Mouse (Mus musculus) embryonic facial prominence, embryonic 13.5 days (tissue): Measurements from ENCODE around the gene Adamtsl5. TPM values are rescaled to one million over a fixed set of nuclear protein-coding genes. Genes with fewer than 3 reads are reported as not detected.

Experiments used
- ATAC-seq: fragments of 200-750 bp; cut with Nextera tagmentation; 2 replicates; pipeline ENCODE4 v1.8.0; 2017; ENCODE audit warnings: low read depth; ENCODE audit not compliant: insufficient number of reproducible peaks, insufficient read depth, low FRiP score, low TSS enrichment
- H3K27ac ChIP-seq: fragments of 300-500 bp; sonication (generic); 2 replicates; pipeline ENCODE4 v1.5.1; 2015; ENCODE audit warnings: moderate library complexity, mild to moderate bottlenecking, inconsistent platforms
- H3K27me3 ChIP-seq: fragments of 300-500 bp; sonication (generic); 2 replicates; pipeline ENCODE4 v1.6.1; 2015; ENCODE audit warnings: mild to moderate bottlenecking, inconsistent platforms
- H3K36me3 ChIP-seq: fragments of 300-500 bp; sonication (generic); 2 replicates; pipeline ENCODE4 v1.6.1; 2015; ENCODE audit warnings: mild to moderate bottlenecking, inconsistent platforms
- H3K4me1 ChIP-seq: fragments of 300-500 bp; sonication (generic); 2 replicates; pipeline ENCODE4 v1.6.1; 2015; ENCODE audit warnings: inconsistent platforms
- H3K4me2 ChIP-seq: fragments of 300-500 bp; sonication (generic); 2 replicates; pipeline ENCODE4 v1.6.1; 2015; ENCODE audit warnings: moderate library complexity, mild to moderate bottlenecking, inconsistent platforms
- H3K4me3 ChIP-seq: fragments of 300-500 bp; sonication (generic); 2 replicates; pipeline ENCODE4 v1.5.1; 2015; ENCODE audit warnings: mild to moderate bottlenecking, inconsistent platforms
- H3K9ac ChIP-seq: fragments of 300-500 bp; sonication (generic); 2 replicates; pipeline ENCODE4 v1.6.1; 2015; ENCODE audit warnings: mild to moderate bottlenecking, inconsistent platforms
- H3K9me3 ChIP-seq: fragments of 300-500 bp; sonication (generic); 2 replicates; pipeline ENCODE4 v1.6.1; 2016; ENCODE audit warnings: inconsistent platforms
- WGBS: fragments of 180-500 bp; shearing (Covaris S2); methylation state at CpG from one replicate; pipeline ENCODE4 v1.1.7; 2015; ENCODE audit warnings: mixed read lengths; 5-methylcytosine and 5-hydroxymethylcytosine counted together
- polyA plus RNA-seq: library from polyadenylated mRNA; unstranded; fragments of >200 nt; fragmentation: Nextera tagmentation; extraction: Ambion mirVana; gene quantifications from 2 replicates; pipeline ENCODE4 v1.2.1, GENCODE M21; 2015

Gene Adamtsl5
- polyA plus RNA-seq: 3.2 and 4.3 TPM in 2 replicates

- Histone ChIP-seq H3K9ac (peak within 1 kb of the TSS; percentile 59), H3K9me3 (no peaks in the 10 kb centered on the region), H3K4me1 (peaks cover 57% of the 10 kb centered on the region), H3K36me3 (no peaks in the 10 kb centered on the region), H3K27me3 (peaks cover 99% of the 10 kb centered on the region), H3K27ac (no peak within 1 kb of the TSS), H3K4me3 (peak within 1 kb of the TSS; percentile 32), H3K4me2 (peak within 1 kb of the TSS; percentile 61)
- under 1% methylated on average over 42 of the region's 42 CpGs for WGBS
- no peak for ATAC-seq
These were observed at the start of gene Adamtsl5 for GRCm38 (mm10) chr10:80348244-80348781. Gene Adamtsl5, minus strand, starts transcription at chr10:80348412.

GRCm38 (mm10) chr10:80397524-80398173 lies 49.4 kb upstream of the Adamtsl5 start:
- H3K4me2 ChIP-seq: peak overlapping the region; percentile 79
- peaks cover 25% of the 10 kb centered on the region for H3K4me1 ChIP-seq
- peak overlapping the region; percentile 96 for H3K9ac ChIP-seq
- peak overlapping the region; percentile 99; the same call in 1 of the 2 replicates for H3K27ac ChIP-seq
- H3K27me3 ChIP-seq: no peaks in the 10 kb centered on the region
- H3K9me3 ChIP-seq: no peaks in the 10 kb centered on the region
- 49% methylated on average over 8 of the region's 8 CpGs for WGBS
- peak overlapping the region; percentile 70 for H3K4me3 ChIP-seq
- ATAC-seq: no peak
- peaks cover 67% of the 10 kb centered on the region for H3K36me3 ChIP-seq

- peak overlapping the region; percentile 96 for H3K9ac ChIP-seq
- no peaks in the 10 kb centered on the region for H3K9me3 ChIP-seq
- H3K4me1 ChIP-seq: peaks cover 25% of the 10 kb centered on the region
- H3K4me2 ChIP-seq: peak overlapping the region; percentile 79
- 93% methylated on average over 11 of the region's 11 CpGs for WGBS
- H3K4me3 ChIP-seq: peak overlapping the region; percentile 70
- ATAC-seq: no peak
- H3K27me3 ChIP-seq: no peaks in the 10 kb centered on the region
- 0 out of 2 replicates have a peak overlapping the region, but pooled peaks have one; percentile 99 for H3K27ac ChIP-seq
- peaks cover 67% of the 10 kb centered on the region for H3K36me3 ChIP-seq
These were observed 48.8 kb upstream of the Adamtsl5 start for GRCm38 (mm10) chr10:80396822-80397523.

- Histone ChIP-seq H3K4me2 (no peak overlapping the region), H3K27me3 (no peaks in the 10 kb centered on the region), H3K9me3 (no peaks in the 10 kb centered on the region), H3K36me3 (peaks cover 75% of the 10 kb centered on the region), H3K27ac (no peak overlapping the region), H3K4me1 (peaks cover 18% of the 10 kb centered on the region), H3K9ac (no peak overlapping the region), H3K4me3 (0 out of 2 replicates have a peak overlapping the region, but pooled peaks have one; percentile 2)
- 94% methylated on average over 35 of the region's 35 CpGs for WGBS
- no peak for ATAC-seq
These were observed 46.9 kb upstream of the Adamtsl5 start for GRCm38 (mm10) chr10:80395025-80395627.

GRCm38 (mm10) chr10:80392687-80393086 lies 44.5 kb upstream of the Adamtsl5 start:
- Histone ChIP-seq H3K4me1 (peaks cover 23% of the 10 kb centered on the region), H3K27ac (no peak overlapping the region), H3K4me3 (no peak overlapping the region), H3K9ac (0 out of 2 replicates have a peak overlapping the region, but pooled peaks have one; percentile 1), H3K9me3 (no peaks in the 10 kb centered on the region), H3K36me3 (peaks cover 81% of the 10 kb centered on the region), H3K4me2 (no peak overlapping the region), H3K27me3 (no peaks in the 10 kb centered on the region)
- ATAC-seq: no peak
- WGBS: 92% methylated on average over 5 of the region's 5 CpGs

- Histone ChIP-seq H3K9me3 (no peaks in the 10 kb centered on the region), H3K4me2 (no peak overlapping the region), H3K27ac (no peak overlapping the region), H3K4me1 (peaks cover 13% of the 10 kb centered on the region), H3K9ac (no peak overlapping the region), H3K4me3 (no peak overlapping the region), H3K36me3 (peaks cover 62% of the 10 kb centered on the region), H3K27me3 (no peaks in the 10 kb centered on the region)
- WGBS: 85% methylated on average over 9 of the region's 9 CpGs
- no peak for ATAC-seq
These were observed 42.5 kb upstream of the Adamtsl5 start for GRCm38 (mm10) chr10:80390697-80391096.

GRCm38 (mm10) chr10:80389185-80389708 lies 41.0 kb upstream of the Adamtsl5 start:
- peaks cover 57% of the 10 kb centered on the region for H3K36me3 ChIP-seq

GRCm38 (mm10) chr10:80388731-80389130 lies 40.5 kb upstream of the Adamtsl5 start:
- 21% methylated on average over 2 of the region's 2 CpGs for WGBS
- peak overlapping the region; percentile 92 for H3K4me2 ChIP-seq

More at GRCm38 (mm10) chr10:80389185-80389708, 41.0 kb upstream of the Adamtsl5 start:
- H3K9ac ChIP-seq: no peak overlapping the region
- no peak for ATAC-seq
- no peaks in the 10 kb centered on the region for H3K27me3 ChIP-seq
- H3K27ac ChIP-seq: 0 out of 2 replicates have a peak overlapping the region, but pooled peaks have one; percentile 92
- H3K4me2 ChIP-seq: no peak overlapping the region
- 71% methylated on average over 4 of the region's 4 CpGs for WGBS
- H3K4me3 ChIP-seq: no peak overlapping the region
- no peaks in the 10 kb centered on the region for H3K9me3 ChIP-seq
- H3K4me1 ChIP-seq: peaks cover 27% of the 10 kb centered on the region

GRCm38 (mm10) chr10:80387522-80387959 lies 39.3 kb upstream of the Adamtsl5 start, which contains the start of gene Mex3d:
Gene Mex3d, minus strand, starts transcription at chr10:80387659.
- H3K27ac ChIP-seq: peak within 1 kb of the TSS; percentile 92
- H3K36me3 ChIP-seq: peaks cover 57% of the 10 kb centered on the region
- no peaks in the 10 kb centered on the region for H3K9me3 ChIP-seq
- H3K27me3 ChIP-seq: no peaks in the 10 kb centered on the region
- peaks cover 41% of the 10 kb centered on the region for H3K4me1 ChIP-seq
- peak; percentile 39; the same call in 1 of the 2 replicates for ATAC-seq
- H3K9ac ChIP-seq: peak within 1 kb of the TSS; percentile 98
- peak within 1 kb of the TSS; percentile 91 for H3K4me3 ChIP-seq
- H3K4me2 ChIP-seq: peak within 1 kb of the TSS; percentile 92
- 0% methylated on average over 10 of the region's 61 CpGs for WGBS

More at GRCm38 (mm10) chr10:80388731-80389130, 40.5 kb upstream of the Adamtsl5 start:
- H3K4me3 ChIP-seq: no peak overlapping the region
- H3K9ac ChIP-seq: peak overlapping the region; percentile 98; the same call in 1 of the 2 replicates
- peak overlapping the region; percentile 92; the same call in 1 of the 2 replicates for H3K27ac ChIP-seq
- peaks cover 57% of the 10 kb centered on the region for H3K36me3 ChIP-seq
- H3K9me3 ChIP-seq: no peaks in the 10 kb centered on the region
- peaks cover 32% of the 10 kb centered on the region for H3K4me1 ChIP-seq
- ATAC-seq: no peak
- no peaks in the 10 kb centered on the region for H3K27me3 ChIP-seq

GRCm38 (mm10) chr10:80386735-80387471 lies 38.7 kb upstream of the Adamtsl5 start:
- no peak for ATAC-seq
- Histone ChIP-seq H3K36me3 (peaks cover 57% of the 10 kb centered on the region), H3K9ac (peak overlapping the region; percentile 98), H3K27me3 (no peaks in the 10 kb centered on the region), H3K4me2 (peak overlapping the region; percentile 92), H3K4me1 (peaks cover 41% of the 10 kb centered on the region), H3K27ac (peak overlapping the region; percentile 92), H3K9me3 (no peaks in the 10 kb centered on the region), H3K4me3 (peak overlapping the region; percentile 91)
- under 1% methylated on average over 82 of the region's 94 CpGs for WGBS
